Mouse (Mus musculus): Measurements from ENCODE around the gene Pm20d1.

Pm20d1 gene

GRCm38 (mm10) chr1:131797202-131797909 lies at the start of gene Pm20d1:
Pm20d1 (plus strand) TSS chr1:131797381.
- DNase-seq: peak; percentile 39 to 63

DNA sequence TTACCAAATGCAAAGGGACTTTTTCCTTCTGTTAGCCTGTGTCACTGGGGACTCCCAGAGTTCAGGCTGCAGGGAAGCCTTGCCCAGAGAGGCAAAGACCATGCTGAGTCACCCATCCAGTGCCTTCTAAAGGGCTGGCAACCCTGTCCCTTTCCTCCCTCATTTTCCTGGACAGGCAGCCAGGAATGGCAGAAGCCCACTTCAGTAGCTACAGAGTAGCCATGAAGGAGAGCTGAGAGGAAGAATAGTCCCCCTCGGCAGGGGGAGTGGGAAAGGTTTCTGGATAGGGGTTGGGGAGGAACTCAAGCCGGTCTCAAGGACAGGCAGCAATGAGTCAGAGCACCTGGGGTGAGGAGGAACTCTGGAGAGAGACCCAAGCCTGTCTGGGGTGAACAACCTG lies 49.4 kb upstream of the Pm20d1 start:
- no peak for DNase-seq

- DNase-seq: peak in 1 of 2 experiments; percentile 53
Observed at GRCm38 (mm10) chr1:131748636-131749035, 48.5 kb upstream of the Pm20d1 start.

DNA sequence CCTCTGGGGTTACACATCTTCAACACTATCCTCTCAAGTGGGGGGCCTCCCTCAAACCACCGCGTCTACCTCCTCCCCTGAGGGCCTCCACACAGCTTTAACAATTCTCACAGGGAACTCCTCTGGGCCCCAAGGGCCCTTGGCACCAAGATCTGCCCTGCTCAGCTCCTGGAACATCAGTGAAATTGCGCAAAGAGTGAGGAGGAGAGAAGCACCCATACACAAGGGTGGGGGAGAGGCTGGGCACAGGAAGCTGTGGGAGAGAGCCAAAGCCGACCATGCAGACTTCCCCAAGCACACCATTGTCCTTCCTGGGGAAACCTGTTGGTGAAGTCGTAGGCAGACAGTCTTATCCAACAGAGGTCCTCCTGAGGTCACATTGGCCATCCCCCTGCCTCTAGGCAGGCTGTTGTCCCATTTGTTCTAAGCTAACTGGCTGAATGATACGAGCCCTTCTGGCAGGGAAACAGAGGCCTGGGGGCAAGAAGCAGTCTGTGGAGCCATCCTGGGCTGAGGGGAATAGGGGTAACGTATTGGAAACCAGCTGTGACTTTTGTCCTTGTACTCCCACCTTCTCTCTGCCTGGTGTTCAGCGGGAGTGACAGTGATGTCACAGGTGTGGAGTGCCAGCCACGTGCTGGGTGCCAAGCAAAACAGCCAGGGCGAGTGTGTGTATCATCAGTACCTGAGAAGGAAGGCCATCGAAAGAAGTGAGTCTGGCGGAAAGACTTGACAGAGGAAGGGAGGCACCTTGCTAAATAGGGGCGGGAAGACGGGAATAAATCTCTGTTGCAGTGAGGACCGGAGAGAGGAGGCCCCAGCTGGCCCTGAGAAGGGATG lies 47.3 kb upstream of the Pm20d1 start:
- DNase-seq: peak; percentile 36 to 37

DNA sequence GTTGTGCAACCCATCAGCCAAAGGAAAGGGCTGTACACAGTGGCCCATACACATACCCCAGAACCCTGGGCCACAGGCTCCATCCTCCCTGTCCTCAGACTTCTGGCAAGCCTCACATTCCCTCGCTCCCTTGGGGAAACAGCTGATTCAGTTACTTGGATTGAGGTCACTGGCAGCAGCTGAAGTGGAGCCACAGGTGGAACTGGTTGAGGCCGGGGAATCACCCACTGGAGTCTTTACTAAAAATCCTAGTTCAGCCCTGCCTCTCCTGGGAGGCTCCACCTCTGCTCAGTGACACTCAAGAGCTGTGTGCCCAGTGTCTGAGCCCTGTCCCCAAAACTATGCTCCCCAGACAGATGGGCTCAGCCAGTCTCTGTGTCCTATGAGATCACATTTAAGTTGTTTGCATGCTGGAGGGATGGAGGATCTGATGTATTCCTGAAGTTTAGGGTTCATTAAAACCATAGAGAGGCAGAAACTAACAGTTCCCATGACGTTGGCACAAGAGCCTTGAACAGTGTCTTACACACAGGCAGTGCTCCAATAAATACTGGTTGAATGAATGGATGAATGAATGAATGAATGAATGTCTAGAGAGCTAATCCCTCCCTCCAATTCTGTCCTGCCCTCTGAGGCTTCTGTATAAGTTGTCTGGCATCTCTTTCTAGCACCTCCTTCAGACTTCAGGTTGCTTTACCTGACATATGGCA lies 45.8 kb upstream of the Pm20d1 start:
- peak; percentile 35 to 43 for DNase-seq

DNA sequence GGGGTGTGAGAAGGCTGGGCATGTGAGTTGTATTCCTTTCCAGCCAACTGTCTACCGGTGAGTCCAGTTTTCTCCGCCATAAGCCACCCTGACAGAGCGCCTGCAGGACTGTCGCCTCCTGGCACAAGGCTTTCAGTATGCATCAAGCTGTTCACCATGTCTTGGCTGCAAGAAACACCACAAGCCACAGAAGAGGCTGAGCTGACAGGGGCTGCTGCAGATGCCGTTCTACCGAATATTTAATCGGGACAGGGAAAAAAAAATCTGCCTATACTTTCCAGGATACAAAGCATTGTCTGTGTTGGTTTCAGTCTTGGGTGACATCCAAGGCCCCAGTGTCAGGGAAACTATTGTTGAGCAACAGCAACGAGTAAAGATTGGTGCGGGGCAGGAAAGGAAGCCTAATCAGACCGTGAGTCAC lies 45.3 kb upstream of the Pm20d1 start:
- peak; percentile 65 to 80 for DNase-seq

DNA sequence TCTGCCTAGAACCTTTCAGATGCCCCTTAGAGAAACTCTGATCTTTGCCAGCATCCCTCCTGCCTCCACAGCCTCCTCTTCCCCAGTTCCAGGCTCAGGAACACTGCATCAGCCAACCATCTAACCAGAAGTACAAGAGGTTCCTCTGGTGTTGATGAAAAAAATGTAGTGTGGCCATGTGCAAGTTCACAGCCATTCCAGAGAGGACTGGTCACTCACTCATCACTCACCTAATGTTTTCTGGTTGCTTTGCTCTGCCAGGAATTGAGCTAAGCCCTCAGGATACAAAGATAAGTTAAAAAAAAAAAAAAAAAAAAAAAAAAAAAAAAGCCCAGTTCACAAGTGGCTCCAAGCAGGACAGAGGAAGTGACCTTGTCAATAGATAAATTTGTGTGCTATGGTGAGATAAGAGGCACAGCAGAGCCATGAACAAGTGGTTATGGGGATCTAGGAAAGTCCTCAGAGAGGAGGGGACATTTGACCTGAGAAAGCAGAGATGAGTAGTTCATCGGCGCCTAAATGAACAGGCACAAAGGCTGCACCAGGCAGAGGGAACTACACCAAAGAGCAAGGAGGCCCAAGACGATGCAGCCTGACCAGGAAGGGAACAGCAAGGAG lies 42.9 kb upstream of the Pm20d1 start:
- DNase-seq: no peak

DNA sequence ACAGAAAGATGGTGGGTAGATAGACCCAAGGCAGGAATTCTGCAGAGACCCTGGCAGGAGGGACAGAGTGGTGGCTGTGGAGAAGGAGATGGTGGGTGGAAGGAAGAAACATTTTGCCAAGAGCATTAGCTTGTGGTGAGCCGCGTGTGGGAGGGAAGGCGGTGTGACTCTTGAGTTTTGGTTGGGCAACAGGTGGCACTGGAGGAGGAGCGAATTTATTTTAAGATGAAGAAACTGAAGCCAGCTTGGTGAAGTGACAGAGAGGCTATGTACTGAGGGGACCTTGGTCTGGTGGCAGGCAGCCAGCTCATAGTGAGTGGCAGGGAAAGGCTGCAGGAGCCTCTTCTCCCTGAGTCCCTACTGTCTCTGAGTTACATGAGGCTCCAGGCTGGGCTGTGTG lies 42.3 kb upstream of the Pm20d1 start:
- peak; percentile 49 to 68 for DNase-seq

DNA sequence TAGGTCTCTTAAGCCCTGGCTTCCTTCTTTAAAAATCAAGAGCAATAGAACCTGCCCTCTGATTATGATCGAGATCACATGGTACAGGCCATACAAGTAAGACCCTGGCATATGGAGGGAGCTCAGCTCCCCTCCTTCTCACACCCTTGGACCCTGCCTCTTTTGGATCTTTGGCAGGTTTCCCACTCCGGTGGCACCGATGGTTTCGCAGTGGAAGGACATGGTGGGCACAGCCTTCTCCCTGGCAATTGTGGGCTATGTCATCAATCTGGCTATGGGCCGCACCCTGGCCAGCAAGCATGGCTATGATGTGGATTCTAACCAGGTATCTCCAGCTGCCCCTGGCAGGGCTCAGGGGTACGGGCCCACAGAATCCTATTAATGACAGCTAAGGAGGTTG lies 40.0 kb upstream of the Pm20d1 start:
- peak in 1 of 2 experiments; percentile 16 for DNase-seq

DNA sequence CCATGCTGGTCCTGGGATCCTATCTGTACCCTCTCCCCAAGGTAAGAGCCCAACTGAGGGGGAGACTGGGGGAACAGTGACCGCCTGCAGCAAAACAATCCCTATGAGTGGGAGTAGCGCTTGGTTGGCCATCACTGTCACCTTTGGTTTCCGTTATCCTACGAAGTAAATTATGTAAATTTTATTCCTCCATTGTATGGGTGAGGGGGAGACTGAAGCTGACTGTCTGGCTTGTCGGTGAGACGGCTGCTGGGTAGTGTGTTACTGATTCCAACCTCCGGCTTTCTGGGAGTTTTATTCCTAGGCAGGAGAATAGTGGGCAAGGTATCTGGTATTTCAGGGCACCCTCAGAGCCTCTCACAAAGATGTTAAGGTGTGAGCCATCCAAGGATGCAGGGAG lies 38.4 kb upstream of the Pm20d1 start:
- no peak for DNase-seq

DNA sequence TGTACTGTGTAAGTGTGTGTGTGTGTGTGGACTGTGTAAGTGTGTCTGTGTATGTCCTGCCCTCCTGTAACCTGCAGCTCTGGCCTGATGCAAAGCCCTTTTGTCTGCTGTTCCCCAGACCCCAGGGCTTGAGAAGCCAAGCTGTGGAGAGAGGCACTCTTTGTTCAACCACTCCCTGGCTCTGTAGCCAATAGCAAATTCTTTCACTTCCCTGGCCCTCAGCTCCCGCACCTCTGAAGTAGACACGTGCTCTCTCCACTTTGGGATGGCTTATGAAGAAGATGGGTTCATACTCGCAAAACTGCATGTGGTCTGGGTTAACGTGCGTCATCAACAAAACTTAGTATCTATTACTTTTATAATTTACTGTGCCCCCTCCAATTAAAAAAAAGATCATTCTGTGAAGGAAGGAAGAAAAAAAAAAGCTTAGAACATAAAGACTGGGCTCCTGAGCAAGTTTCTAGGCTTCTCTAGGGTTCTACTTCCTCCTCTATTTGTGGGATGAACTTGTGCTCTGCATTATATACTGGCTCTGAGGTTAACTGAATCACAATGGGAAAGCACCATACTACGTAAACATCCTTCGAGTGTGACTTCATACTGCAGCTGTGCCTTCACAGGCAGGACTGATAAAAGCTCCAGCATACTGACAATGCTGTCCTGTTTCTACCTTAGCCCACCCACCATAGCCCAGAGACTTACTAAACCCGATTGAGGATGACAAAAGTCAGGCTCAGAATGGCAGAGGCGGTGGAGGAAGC lies 37.3 kb upstream of the Pm20d1 start:
- no peak for DNase-seq

DNA sequence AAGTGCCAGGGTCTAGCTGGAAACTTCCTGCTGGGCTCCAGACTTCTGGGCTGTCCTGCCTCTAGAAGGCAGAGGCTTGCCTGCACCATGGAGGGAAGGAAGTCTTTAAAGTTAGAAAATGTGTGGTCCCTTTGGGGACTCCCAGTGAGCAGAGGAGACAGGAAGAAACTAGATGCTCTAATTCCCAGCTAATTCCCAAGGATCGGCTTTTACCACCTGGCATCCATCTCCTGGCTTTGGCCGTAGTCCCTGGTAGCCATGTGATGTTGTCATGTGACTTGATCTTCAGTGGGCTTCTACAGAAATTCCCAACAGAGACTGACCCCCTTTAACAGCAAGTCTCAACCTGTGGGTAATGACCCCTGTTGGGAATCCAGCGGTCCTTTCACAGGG lies 36.8 kb upstream of the Pm20d1 start:
- DNase-seq: peak in 1 of 2 experiments; percentile 52

DNA sequence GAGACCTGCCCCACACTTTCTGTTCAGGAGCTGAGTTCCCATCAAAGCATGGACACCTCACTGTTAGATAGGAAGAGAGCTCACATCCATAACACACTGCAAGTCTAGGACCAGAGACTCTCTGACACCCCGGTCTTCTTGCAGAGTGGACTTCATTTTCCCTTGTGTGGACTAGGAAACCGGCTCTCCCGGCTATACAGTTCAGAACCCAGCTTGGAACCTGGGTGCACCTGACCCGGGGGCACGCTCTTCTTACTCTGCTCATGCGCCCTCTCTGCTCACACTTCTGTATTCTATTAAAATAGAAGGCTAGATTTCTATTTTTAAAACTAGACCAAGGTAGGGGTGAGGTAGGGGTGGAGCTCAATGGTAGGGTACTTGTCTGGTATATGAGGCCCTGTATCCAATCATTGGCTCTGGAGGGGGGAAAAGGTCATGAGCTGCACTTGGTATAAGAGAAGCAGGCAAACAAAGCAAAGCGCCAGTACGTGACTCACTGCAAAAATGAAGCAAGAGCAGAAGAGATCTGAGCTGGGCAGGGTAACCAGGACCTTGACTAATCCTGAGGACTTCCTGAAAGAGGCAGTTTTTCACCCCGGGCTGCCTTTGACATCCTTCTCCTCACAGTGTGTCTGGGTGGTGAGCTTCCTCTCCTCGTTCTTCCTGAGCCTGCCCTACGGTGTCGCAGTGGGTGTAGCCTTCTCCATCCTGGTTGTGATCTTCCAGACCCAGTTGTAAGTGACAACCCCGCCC lies 35.9 kb upstream of the Pm20d1 start:
- DNase-seq: no peak

DNA sequence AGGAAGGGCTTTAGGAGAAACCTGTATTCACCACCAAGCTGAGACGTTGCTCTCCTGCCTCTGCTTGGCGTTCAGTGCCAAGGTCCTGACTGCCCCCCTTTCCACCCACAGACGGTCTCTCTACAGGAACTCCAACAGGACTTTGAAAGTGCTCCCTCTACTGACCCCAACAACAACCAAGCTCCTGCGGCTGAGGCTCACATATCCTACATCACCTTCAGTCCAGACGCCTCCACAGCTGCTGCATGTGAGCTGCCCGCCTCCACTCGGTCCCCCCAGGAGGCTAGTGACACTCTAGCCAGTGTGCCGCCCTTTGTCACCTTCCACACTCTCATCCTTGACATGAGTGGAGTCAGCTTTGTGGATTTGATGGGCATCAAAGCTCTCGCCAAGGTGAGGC lies 33.5 kb upstream of the Pm20d1 start:
- no peak for DNase-seq

GRCm38 (mm10) chr1:131764581-131765338 lies 32.4 kb upstream of the Pm20d1 start:
- no peak for DNase-seq

GRCm38 (mm10) chr1:131765357-131766001 lies 31.7 kb upstream of the Pm20d1 start:
- peak; percentile 94 for DNase-seq

DNA sequence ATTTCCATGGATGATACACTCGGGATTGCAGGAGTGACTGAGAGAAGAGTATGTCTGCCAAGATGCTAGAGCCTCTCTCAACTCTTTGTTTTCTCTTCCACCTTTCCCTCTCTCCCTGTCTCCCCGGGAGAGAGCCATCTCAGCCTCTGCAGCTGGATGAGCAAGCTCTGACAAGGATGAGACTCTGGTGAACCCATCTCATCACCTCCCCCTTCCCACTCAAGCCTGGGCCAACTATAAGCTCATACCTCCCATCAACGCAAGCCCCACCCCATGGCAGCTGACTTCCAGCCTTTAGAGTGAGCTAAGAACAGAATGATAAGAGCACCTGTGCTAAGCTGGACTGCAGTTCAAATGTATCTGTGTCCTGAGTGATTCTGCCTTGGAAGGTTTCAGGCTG lies 27.9 kb upstream of the Pm20d1 start:
- no peak for DNase-seq

GRCm38 (mm10) chr1:131770656-131771055 lies 26.5 kb upstream of the Pm20d1 start:
- peak; percentile 64 to 75 for DNase-seq

DNA sequence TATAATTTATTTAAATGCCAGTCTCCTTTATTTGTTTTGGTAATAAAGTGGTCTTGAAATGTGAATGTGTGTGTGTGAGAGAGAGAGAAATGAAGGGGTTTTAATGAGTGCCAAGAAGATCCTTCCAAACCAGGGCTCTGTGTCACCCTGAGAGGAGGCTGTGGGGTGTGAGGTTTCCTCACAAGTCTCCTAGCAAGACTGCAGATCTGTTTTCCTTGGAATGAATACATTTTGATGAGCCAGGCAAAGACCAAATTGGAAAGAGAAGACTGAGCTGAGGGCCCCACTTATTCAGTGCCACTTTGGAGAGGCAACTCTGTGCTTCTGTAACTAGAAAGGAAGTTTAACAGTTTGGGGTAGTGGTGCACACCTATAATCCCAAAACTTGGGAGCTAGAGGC lies 25.7 kb upstream of the Pm20d1 start:
- DNase-seq: no peak

DNA sequence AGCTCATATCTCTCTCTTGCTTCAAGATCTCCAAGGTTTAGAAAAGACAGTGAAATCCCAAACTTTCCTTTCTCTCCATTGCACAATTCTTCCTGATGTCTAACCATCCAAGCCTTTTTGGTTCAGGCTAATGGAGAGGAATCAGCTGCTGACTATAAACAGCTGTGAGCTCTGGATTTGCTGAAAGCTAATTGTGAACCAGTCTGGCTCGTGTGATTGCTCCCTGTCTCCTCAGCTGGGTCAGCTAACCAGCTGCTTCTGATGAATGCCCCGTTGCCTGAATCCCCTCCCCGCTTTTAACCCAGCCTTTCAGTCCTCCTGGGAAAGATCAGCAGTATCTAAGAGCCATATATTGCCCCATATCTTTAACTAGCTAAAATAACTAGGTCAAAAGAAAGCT lies 2.6 kb upstream of the Pm20d1 start:
- no peak for DNase-seq

All from cerebellum, postnatal 14 days (tissue).